Mouse (Mus musculus): ENCODE data around the gene Gm11985.
"Not testable (repeated sequence)": the region's sequence is repeated elsewhere in the genome, so short reads cannot be mapped to it uniquely, and the experiment has no call there.

Gene Gm11985

GRCm38 (mm10) chr11:7188469-7188868 is at the start of gene Gm11985:
Gm11985 (minus strand) TSS chr11:7188569.
- no peak for DNase-seq (ENCODE audit: low spot score in 2 of 2)

DNA sequence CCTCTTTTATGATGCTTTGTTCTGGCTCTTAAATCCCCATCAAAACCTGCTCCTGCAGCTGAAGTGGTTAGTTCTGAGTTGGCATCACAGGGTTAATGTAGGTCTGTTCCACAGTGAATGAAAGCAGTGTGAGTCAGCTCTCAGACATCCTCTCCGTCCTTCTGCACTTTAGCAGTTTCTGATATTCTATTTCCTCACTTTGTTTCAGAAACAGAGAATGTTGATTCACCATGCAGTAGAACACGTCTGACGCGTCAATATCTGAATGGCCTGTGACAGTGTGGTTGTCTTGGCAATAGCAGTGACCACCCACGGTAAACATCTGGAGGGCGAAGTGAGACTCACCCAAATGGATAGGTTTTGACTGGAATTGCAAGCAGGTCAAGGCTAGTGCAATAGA is 49.3 kb upstream of the Gm11985 start:
- DNase-seq (ENCODE audit: low spot score in 2 of 2) = peak in 1 of 2 experiments; percentile 48

DNA sequence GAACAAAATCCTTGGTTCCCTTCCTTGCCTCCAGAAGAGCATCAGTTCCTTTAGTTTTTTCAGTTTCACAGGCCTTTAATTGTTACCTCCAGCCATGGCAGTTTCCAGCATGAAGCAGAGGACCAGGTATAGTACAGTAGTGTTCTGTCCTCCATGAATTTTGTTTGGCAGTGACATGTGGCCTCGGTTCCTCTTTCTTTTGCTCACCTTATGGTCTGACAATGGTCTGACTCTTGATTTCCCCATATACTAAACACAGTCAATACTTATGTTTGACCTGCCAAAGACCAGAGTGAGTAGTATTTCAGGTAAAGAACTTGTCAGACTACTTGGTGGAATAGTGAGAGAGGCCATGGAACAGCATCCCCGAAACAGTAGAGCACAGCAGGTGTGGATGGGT is 48.4 kb upstream of the Gm11985 start:
- DNase-seq (ENCODE audit: low spot score in 2 of 2) = no peak

DNA sequence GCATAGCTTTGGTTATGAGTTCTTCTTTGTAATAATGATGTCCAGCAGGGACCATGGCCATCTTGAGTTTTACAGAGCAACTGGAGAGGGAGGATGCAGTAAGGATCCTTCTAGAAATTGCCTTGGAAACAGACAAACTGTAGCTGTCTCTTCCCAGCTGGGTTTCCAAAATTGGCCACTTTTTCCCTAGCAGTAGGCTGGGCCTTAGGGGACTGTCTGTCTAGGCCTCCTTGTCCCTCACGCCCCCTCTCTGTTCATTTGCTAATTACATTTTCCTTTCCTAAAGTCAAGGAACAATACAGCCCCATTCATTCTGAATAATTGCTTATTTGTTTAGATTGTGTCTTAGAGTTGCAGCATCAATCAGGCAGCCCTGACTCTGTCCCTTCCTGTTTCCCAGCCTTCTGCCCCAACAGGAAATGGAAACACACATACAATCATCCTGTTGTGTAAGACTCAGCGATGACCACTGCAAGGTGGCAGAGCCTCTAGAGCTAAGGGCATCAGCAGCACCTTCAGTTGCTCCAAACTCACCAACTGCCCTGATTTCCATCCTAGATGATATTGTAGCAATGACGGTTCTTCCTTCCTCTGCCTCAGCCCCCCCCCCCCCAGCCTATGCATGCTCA is 46.7 kb upstream of the Gm11985 start:
- no peak for DNase-seq (ENCODE audit: low spot score in 2 of 2)

DNA sequence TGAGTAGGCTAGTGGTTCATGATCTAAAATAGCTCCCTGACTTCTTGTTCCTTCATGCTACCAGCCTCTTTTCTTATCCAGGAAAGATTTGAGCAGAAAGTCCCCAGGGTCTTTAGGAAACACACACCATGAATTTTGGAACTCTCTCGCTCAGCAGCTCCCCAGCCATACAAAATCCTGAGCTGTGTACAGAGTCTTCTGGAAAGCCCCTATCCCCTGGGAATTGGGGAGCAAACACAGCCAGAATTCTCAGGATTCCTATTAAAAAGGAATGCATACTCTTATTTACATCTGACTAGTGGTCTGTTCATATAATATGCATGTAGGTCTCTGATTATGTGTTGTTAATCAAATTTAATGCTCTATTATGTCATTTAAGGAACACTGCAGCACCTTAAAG is 46.1 kb upstream of the Gm11985 start:
- DNase-seq (ENCODE audit: low spot score in 2 of 2) = no peak

DNA sequence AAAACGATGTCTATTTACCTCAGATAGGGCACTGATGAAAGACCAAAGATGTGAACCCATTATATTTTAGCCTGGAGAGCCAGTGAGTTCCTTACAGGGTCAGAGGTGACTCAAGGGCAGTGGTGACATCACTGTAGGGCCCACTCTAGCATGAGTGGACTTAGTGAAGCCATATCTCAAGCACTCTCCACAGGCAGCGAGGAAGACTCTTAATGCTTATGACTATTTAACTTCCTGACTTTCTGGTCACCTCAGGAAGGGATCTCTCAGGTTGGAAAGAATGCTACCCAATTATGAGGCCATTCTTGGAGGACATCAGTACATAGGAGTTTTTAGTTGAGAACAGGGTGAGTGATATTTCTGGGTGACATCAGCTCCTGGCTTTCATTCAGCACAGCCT is 45.0 kb upstream of the Gm11985 start:
- DNase-seq (ENCODE audit: low spot score in 2 of 2) = no peak

- DNase-seq (ENCODE audit: low spot score in 2 of 2) = no peak
These were observed 43.6 kb upstream of the Gm11985 start for GRCm38 (mm10) chr11:7231958-7232357.

GRCm38 (mm10) chr11:7230000-7230399 is 41.6 kb upstream of the Gm11985 start:
- DNase-seq (ENCODE audit: low spot score in 2 of 2) = no peak

GRCm38 (mm10) chr11:7228107-7228506 is 39.7 kb upstream of the Gm11985 start:
- DNase-seq (ENCODE audit: low spot score in 2 of 2) = no peak

DNA sequence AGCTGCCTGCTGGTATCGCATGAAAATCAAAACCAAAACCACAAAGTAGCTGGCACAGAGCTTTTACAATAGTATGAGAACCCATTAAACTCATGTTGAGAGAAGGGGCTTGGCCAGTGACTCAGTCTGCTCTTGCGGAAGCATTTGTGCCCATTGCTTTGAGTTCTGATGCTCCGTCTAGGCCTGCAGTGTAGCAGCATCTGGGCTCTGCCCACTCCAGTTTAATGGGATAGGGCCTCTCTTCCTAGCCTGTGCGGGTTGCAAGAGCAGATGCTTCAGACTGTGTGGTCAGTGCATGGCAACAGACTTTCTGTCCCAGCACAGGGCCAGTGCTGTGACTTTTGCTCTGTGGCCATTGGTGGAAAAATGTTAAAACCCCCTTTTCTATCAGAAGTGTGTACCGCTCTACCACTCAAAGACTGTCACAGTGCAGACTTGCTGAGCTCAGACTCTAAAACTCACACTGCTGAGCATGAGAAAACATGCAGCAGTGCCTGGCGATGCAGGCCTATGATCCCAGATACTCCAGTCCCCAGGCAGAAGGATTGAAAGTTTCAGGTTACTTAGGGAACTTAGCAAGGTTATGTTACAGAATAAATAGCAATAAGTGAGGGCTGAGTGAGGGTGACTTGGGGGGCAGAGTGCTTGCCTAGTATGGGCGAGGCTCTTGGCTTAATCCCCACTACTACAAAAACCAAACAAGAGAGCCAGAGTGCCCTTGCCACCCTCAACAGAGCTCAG is 38.6 kb upstream of the Gm11985 start:
- no peak for DNase-seq (ENCODE audit: low spot score in 2 of 2)

- DNase-seq (ENCODE audit: low spot score in 2 of 2) = no peak
These were observed 37.8 kb upstream of the Gm11985 start for GRCm38 (mm10) chr11:7226200-7226599.

- not testable (repeated sequence) for DNase-seq (ENCODE audit: low spot score in 2 of 2)
These were observed 33.5 kb upstream of the Gm11985 start for GRCm38 (mm10) chr11:7221826-7222225.

DNA sequence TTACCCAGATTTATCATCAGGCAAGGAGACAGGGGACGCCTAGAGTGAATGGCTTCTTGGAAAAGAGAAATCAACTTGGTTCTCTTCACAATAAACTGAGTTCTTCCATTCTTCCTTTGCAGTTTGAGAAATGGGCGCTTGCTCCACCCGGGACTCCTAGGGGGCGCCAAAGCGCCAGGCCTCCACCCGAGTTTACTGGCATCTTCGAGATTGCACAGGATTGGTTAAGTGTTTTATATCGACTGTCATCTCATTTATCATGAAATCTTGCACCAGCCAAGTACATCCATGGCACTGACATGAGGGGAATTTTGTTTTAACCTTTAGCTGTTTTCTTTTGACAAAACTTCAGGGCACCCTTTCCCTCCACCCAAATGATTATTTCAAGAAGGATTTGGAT is 27.3 kb upstream of the Gm11985 start:
- peak; percentile 32 to 57 for DNase-seq (ENCODE audit: low spot score in 2 of 2)

DNA sequence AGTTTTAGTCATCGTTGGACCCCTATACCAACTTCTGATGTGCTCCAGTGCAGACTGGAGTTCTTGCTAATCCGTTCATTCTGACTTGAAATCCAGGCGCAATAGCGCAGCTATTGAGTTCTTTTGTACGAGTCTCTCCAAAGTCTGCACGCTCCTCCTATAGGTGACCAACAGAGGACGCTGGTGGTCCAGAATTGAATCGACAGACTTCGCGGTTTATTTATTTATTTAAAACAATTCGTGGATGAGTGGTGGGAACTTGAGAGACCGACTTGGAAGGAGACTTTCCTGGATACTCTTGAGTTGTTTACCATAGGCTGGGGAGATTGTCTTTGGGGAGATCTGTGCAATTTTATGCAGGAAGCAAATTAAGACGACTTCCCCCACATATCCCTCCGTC is 26.4 kb upstream of the Gm11985 start:
- DNase-seq (ENCODE audit: low spot score in 2 of 2) = no peak

- DNase-seq (ENCODE audit: low spot score in 2 of 2) = no peak
These were observed 25.9 kb upstream of the Gm11985 start for GRCm38 (mm10) chr11:7214342-7214660.

DNA sequence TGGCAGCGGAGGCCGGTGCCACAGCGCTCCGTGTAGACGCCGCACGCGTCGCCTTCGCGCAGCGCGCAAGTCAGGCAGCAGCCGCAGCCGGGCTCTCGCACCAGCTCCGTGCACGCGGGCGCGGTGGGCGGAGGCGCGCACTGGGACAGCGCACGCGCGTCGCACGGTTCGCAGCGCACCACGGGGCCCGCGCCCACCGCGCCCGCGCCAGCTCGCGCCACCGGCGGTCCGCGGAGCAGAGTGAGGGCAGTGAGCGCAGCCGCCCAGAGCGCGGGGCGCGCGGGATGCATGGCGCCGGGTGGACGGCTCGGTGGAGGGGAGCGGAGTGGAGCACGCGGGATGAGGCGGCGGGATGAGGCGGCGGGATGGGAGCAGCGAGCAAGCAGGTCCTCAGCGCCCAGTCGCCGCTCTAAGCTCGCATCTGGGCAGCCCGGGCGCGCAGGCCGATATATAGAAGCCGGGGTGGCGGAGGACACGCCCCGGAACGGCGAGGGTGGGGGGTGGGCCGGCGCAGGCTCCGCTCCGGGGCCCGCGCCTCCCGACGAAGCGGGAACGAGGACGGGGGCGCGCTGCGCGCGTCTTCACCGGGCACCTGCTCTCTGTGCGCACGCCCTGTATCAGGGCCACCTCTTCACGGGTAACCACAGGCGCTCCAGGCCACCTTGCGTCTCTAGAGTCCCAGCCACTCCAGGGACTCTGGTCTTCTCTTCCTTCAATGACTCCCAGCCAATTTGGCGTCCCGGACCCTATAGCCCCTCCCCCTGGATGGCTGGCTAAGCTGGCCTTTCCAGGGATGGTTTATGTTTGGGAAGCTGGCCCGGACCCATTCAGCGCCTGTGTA is 25.4 kb upstream of the Gm11985 start, which contains the start of gene Igfbp3:
TSS of gene Igfbp3 (minus strand) at position 423 of the 841 bp plus-strand sequence.
- DNase-seq (ENCODE audit: low spot score in 2 of 2) = peak; percentile 8 to 45

DNA sequence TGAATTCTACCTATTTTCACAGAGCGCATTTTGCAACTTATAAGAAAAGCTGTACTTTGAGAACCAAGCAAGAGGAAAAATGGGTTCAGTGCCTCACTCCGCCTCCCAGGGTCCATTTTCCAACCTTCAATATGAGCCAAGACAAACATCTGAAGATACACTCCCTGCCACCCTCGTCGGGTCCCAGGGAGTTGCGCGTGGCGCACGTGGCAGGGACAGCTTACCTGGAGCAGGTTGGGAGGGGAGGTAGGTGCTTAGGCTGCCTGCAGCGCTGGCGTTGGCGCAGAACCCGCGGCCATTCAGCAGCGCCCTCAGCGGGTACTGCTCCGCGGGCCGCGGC is 24.8 kb upstream of the Gm11985 start:
- DNase-seq (ENCODE audit: low spot score in 2 of 2) = peak in 1 of 2 experiments; percentile 5

DNA sequence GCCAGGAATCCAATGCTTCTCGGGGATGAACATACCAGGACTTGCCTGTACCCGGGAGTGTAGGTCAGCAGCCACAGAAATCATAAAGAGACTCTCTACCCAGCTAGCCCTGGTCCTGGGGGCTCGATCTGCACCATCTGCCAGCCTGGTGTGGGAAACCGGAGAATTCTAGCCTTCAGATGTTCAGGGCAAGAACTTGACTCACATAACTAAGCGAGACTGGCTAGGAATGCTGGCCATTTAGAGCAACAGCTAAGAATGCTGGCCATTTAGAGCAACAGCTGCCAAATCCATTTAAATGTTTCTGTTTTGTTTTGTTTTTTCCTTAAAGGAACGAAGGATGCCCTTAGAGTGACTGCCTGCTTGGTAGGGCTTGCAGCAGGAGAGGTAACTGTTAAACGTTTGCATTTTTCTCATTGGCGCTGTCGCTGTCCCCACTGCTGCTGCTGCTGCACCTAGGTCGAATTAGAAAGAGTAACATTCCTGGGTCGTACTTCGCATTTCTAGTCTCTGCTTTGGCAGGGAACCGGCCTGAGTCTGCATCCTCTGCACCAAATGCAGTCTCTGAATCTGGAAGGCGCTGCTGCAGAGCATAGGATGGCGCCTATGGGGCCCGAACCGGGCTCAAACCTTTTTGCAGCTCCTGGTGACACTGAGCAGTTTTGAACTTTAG is 23.9 kb upstream of the Gm11985 start:
- DNase-seq (ENCODE audit: low spot score in 2 of 2) = no peak

DNA sequence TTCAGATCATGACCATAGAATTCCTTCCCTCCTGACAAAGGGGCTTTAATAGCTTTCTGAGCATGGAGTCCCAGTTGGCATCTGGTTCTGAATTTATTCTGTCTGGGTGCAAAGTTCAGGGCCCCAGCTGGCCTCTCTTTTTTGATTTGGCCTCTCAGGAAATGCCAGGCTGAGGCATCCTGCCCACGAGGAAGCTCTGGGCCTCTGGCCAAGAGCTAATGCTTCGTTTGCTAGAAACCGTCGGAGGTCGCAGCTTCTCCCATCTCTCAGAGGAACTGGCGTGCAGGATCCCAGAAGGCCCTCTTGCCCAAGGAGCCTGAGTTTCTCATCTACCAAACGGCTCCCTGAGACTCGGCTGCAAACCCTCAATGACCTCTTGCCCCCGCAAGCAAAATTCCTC is 22.8 kb upstream of the Gm11985 start:
- DNase-seq (ENCODE audit: low spot score in 2 of 2) = no peak

GRCm38 (mm10) chr11:7210343-7210742 is 22.0 kb upstream of the Gm11985 start:
- DNase-seq (ENCODE audit: low spot score in 2 of 2) = peak; percentile 43 to 62

DNA sequence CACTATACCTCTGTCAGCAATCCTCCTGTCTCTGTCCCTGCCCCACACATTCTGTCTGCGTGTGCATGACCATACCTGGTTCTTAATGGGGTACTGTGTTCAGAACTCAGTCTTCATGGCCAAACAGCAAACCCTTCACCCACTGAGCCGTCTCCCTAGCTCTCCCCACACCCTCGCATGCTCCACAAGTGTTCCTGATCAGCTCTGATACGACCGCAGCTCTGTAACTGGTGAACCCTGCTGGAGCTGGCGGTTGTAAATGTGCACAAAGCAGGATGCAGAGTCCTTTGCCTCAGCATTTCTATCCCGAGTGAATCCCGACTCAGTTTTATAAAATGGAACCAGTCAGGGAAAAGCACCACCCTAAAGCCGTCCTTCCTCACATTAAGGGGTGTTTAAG is 15.5 kb upstream of the Gm11985 start:
- DNase-seq (ENCODE audit: low spot score in 2 of 2) = no peak

DNA sequence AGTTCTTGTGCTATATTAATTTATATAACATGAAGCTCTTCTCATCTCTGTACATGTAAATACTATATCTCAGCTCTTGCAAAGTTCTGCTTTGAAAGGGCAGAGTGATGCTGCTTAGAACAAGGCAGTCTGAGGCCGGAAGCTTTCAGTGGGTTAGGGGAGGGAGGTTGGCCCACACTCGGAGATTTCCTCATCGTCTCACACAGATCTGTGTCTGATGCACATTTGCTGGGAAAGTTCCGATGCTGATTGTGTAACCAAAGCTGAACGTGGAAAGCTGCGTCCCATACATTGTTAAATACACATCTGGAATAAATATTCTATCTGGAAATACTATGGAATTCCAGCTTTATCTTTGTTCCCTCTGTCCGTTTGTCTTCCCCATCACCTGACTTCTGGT is 13.8 kb upstream of the Gm11985 start:
- no peak for DNase-seq (ENCODE audit: low spot score in 2 of 2)

All from urinary bladder, adult 18-20 months (tissue).